Mouse (Mus musculus) erythroblast, embryonic 14.5 days (primary cell): ENCODE measurements at regions not wholly inside any gene's neighbourhood (a gene's known extent, or its start where the extent isn't known, plus 50 kb on each side); places are given as distances from the start of the nearest gene placed in this dataset.

Experiments used
- GATA1 ChIP-seq: IDR thresholded peaks from 2 replicates; pipeline ENCODE4 v1.6.1; 2012; ENCODE audit warnings: low read length, inconsistent platforms, mixed read lengths
- TAL1 ChIP-seq: IDR thresholded peaks from 3 replicates; pipeline ENCODE4 v1.6.1; 2012; ENCODE audit warnings: low read length, inconsistent platforms, mixed read lengths

DNA sequence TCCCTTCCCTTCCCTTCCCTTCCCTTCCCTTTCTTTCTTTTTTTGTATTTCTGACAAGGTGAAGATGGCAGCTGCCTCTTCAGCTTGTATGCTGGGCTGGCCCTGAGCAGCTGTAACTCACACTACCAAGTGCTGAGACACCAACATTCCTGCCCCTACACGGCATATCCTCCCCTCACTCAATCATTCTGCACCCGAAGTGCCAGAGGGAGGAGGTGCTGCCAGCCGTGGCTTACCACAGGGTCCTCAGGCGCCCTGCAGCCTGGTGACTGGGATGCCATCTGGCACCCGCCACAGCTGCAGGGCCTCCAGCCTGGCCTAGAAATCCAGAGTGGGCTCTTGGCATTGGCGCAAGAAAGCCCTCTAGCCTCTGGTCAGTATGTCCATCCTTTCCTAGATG is 84.4 kb upstream of the Bcl6 start:
- TF ChIP-seq GATA1 = no peak
- no peak for TF ChIP-seq TAL1
